Mouse (Mus musculus) E14TG2a.4 (cell line): ENCODE data around the gene Phactr1.

Source experiments
- CTCF ChIP-seq: conservative IDR thresholded peaks from 2 replicates; pipeline ENCODE4 v1.5.1; 2014; ENCODE audit warnings: low read length
- NANOG ChIP-seq: IDR thresholded peaks from 2 replicates; pipeline ENCODE4 v1.6.1; 2014; ENCODE audit warnings: borderline replicate concordance, low read length, mixed read lengths
- POU5F1 ChIP-seq: IDR thresholded peaks from 2 replicates; pipeline ENCODE4 v1.6.1; 2014; ENCODE audit warnings: low read length, borderline replicate concordance

DNA sequence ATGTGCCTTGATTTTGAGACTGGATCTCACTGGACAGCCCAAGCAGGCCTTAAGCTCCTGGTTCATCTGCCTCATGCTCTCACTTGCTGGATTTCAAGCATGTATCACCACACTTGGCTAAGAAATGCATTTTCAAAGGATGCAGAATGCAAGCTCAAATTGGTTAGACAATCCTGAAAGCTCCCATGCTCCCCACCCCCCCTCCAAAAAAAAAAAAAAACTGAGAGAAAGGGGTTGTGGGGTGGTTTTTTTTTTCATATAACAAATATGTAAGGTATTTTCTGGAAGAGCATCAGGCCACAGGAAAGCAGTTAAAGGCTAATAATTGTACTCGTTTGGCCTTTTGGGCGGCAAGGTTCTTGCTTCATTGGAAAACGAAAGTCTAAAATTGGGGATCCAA, 432.7 kb downstream of the Phactr1 start:
- TF ChIP-seq CTCF (no peak), POU5F1 (no peak), NANOG (no peak)
